Mouse (Mus musculus): ENCODE data around the gene Sncb. TPM values are rescaled to one million over a fixed set of nuclear protein-coding genes. Genes with fewer than 3 reads are reported as not detected.

Gene Sncb
- total and polyA plus RNA-seq, 2 experiments from 2014 or later = not detected

DNA sequence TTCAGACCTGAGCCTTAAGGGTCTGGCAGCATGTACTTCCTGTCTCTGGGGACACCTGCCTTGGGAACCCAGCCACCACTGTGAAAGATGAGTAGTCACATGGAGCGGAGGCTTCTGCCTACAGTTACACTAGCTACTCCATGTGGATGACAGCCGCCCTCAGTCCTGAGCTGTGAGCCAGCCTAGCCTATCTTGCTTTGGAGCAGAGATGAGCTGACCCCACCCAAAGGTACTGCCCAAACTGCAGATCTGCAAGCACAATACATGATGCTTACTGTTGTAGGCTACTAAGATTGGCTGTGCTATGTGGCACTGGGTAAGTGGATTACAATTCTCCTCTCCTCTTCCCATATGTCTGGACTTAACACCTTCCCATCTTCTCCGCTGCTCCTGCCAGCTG lies 14.7 kb upstream of the Sncb start:
- H3K4me1 ChIP-seq (ENCODE audit: control insufficient read depth, insufficient read depth) = no peaks in the 10 kb centered on the region
- H3K27ac ChIP-seq (ENCODE audit: low read depth) = no peak overlapping the region
- no peak for TF ChIP-seq EP300 (IDR thresholded peaks at IDR 0.05; ENCODE audit: low read depth)
- TF ChIP-seq CTCF (IDR thresholded peaks at IDR 0.05; ENCODE audit: low read depth) = no peak
- WGBS = 68% methylated on average over 3 of the region's 3 CpGs
- H3K4me2 ChIP-seq (ENCODE audit: low read depth, low read length) = no peak overlapping the region
- no peaks in the 10 kb centered on the region for H3K27me3 ChIP-seq (ENCODE audit: control insufficient read depth, insufficient read depth, low read length)
- ATAC-seq (ENCODE audit: insufficient read depth, low read depth) (no peak), DNase-seq (ENCODE audit: low spot score) (no peak)
- H3K9me3 ChIP-seq (replicated peaks; ENCODE audit: control insufficient read depth, low read length) = no peaks in the 10 kb centered on the region
- H3K36me3 ChIP-seq (replicated peaks; ENCODE audit: control insufficient read depth, insufficient read depth, low read length) = no peaks in the 10 kb centered on the region
- no peak overlapping the region for H3K9ac ChIP-seq (replicated peaks; ENCODE audit: low read depth, low read length)
- no peak overlapping the region for H3K4me3 ChIP-seq (ENCODE audit: low read depth, low read length)

- ATAC-seq (ENCODE audit: insufficient read depth, low read depth) (no peak), DNase-seq (ENCODE audit: low spot score) (peak; percentile 23)
- Histone ChIP-seq H3K9ac (replicated peaks; ENCODE audit: low read depth, low read length) (no peak overlapping the region), H3K4me3 (ENCODE audit: low read depth, low read length) (no peak overlapping the region), H3K27ac (ENCODE audit: low read depth) (no peak overlapping the region), H3K4me2 (ENCODE audit: low read depth, low read length) (no peak overlapping the region), H3K27me3 (ENCODE audit: control insufficient read depth, insufficient read depth, low read length) (no peaks in the 10 kb centered on the region), H3K9me3 (replicated peaks; ENCODE audit: control insufficient read depth, low read length) (no peaks in the 10 kb centered on the region), H3K4me1 (ENCODE audit: control insufficient read depth, insufficient read depth) (no peaks in the 10 kb centered on the region), H3K36me3 (replicated peaks; ENCODE audit: control insufficient read depth, insufficient read depth, low read length) (no peaks in the 10 kb centered on the region)
- 59% methylated on average over 3 of the region's 3 CpGs for WGBS
- TF ChIP-seq CTCF (IDR thresholded peaks at IDR 0.05; ENCODE audit: low read depth) = no peak
- TF ChIP-seq EP300 (IDR thresholded peaks at IDR 0.05; ENCODE audit: low read depth) = no peak
These were observed 14.2 kb upstream of the Sncb start for GRCm38 (mm10) chr13:54780592-54780991.

- ATAC-seq (ENCODE audit: insufficient read depth, low read depth) (no peak), DNase-seq (ENCODE audit: low spot score) (no peak)
- no peak for TF ChIP-seq CTCF (IDR thresholded peaks at IDR 0.05; ENCODE audit: low read depth)
- no peak for TF ChIP-seq EP300 (IDR thresholded peaks at IDR 0.05; ENCODE audit: low read depth)
- Histone ChIP-seq H3K9me3 (replicated peaks; ENCODE audit: control insufficient read depth, low read length) (no peaks in the 10 kb centered on the region), H3K4me2 (ENCODE audit: low read depth, low read length) (no peak overlapping the region), H3K4me1 (ENCODE audit: control insufficient read depth, insufficient read depth) (no peaks in the 10 kb centered on the region), H3K4me3 (ENCODE audit: low read depth, low read length) (no peak overlapping the region), H3K36me3 (replicated peaks; ENCODE audit: control insufficient read depth, insufficient read depth, low read length) (no peaks in the 10 kb centered on the region), H3K27ac (ENCODE audit: low read depth) (no peak overlapping the region), H3K27me3 (ENCODE audit: control insufficient read depth, insufficient read depth, low read length) (peaks cover 49% of the 10 kb centered on the region), H3K9ac (replicated peaks; ENCODE audit: low read depth, low read length) (no peak overlapping the region)
- WGBS = 68% methylated on average over 4 of the region's 4 CpGs
These were observed 617 bp upstream of the Sncb start for GRCm38 (mm10) chr13:54767012-54767411.

DNA sequence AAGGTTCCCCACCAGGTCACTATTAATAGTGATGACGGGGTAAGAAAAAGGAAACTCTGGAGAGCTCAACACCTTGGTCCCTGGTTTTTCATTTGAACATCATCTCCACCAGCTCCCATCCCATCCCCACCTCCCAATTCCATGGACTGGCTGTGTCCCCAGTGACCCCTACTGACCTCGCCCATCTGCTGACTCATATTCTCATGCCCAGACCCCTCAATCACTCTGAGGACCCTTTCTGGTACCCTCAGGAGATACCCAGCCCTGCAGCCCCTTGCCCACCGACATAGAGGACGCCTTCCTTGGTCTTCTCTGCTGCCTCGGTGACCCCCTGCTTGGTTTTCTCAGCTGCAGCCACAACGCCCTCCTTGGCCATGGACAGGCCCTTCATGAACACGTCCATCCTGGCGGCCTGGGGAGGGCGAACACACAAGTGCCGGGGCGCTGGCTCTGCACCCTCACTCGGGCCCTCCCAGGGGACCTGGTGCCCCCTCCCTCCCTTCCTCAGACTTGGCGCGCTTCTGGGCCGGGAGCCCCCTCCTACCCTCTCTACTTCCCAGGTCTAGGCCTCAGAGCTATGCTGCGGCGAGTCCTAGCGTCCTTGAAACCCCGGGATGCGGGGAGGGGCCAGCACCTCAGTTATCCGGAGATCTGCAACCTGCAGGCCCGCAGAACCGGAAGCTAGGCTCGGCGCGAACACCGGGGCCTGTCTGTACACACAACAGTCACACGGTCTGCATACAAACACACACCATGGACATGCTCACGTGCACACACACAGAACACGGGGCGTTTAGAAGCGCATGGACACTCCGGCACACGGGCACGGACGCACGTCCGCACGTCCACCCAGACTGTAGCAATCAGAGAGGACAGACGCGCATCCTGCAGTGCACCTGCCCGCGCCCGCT lies 859 bp downstream of the Sncb start:
- no peaks in the 10 kb centered on the region for H3K9me3 ChIP-seq (replicated peaks; ENCODE audit: control insufficient read depth, low read length)

GRCm38 (mm10) chr13:54760906-54761305 lies 5.5 kb downstream of the Sncb start:
- DNase-seq (ENCODE audit: low spot score) = no peak
- Histone ChIP-seq H3K4me3 (ENCODE audit: low read depth, low read length) (no peak overlapping the region), H3K4me1 (ENCODE audit: control insufficient read depth, insufficient read depth) (no peaks in the 10 kb centered on the region; the same call in 1 of the 2 replicates), H3K27ac (ENCODE audit: low read depth) (no peak overlapping the region), H3K27me3 (ENCODE audit: control insufficient read depth, insufficient read depth, low read length) (peaks cover 74% of the 10 kb centered on the region), H3K9me3 (replicated peaks; ENCODE audit: control insufficient read depth, low read length) (no peaks in the 10 kb centered on the region), H3K4me2 (ENCODE audit: low read depth, low read length) (no peak overlapping the region), H3K9ac (replicated peaks; ENCODE audit: low read depth, low read length) (no peak overlapping the region), H3K36me3 (replicated peaks; ENCODE audit: control insufficient read depth, insufficient read depth, low read length) (no peaks in the 10 kb centered on the region)
- 79% methylated on average over 7 of the region's 7 CpGs for WGBS
- ATAC-seq (ENCODE audit: insufficient read depth, low read depth) = no peak
- TF ChIP-seq EP300 (IDR thresholded peaks at IDR 0.05; ENCODE audit: low read depth) = no peak
- TF ChIP-seq CTCF (IDR thresholded peaks at IDR 0.05; ENCODE audit: low read depth) = no peak

More for the DNA sequence above, 859 bp downstream of the Sncb start:
- ATAC-seq (ENCODE audit: insufficient read depth, low read depth) (no peak), DNase-seq (ENCODE audit: low spot score) (no peak)
- H3K4me1 ChIP-seq (ENCODE audit: control insufficient read depth, insufficient read depth) = no peaks in the 10 kb centered on the region
- peaks cover 51% of the 10 kb centered on the region for H3K27me3 ChIP-seq (ENCODE audit: control insufficient read depth, insufficient read depth, low read length)
- no peak for TF ChIP-seq EP300 (IDR thresholded peaks at IDR 0.05; ENCODE audit: low read depth)
- no peak for TF ChIP-seq CTCF (IDR thresholded peaks at IDR 0.05; ENCODE audit: low read depth)
- H3K27ac ChIP-seq (ENCODE audit: low read depth) = no peak overlapping the region
- WGBS = 8% methylated on average over 43 of the region's 44 CpGs
- H3K36me3 ChIP-seq (replicated peaks; ENCODE audit: control insufficient read depth, insufficient read depth, low read length) = no peaks in the 10 kb centered on the region
- H3K4me3 ChIP-seq (ENCODE audit: low read depth, low read length) = peak overlapping the region; percentile 20
- peak overlapping the region; percentile 29 for H3K4me2 ChIP-seq (ENCODE audit: low read depth, low read length)
- no peak overlapping the region for H3K9ac ChIP-seq (replicated peaks; ENCODE audit: low read depth, low read length)
